Mouse (Mus musculus) forebrain, embryonic 13.5 days (tissue): ENCODE data around the gene Tcf20. TPM values are rescaled to one million over a fixed set of nuclear protein-coding genes. Genes with fewer than 3 reads are reported as not detected.

Source experiments
- ATAC-seq: fragments of 200-750 bp; cut with Nextera tagmentation; 2 replicates; pipeline ENCODE4 v1.8.0; 2017
- H3K27ac ChIP-seq: fragments of 300-500 bp; sonication (generic); 2 replicates; pipeline ENCODE4 v1.5.1; 2015; ENCODE audit warnings: inconsistent platforms, mild to moderate bottlenecking, moderate library complexity
- H3K27me3 ChIP-seq: fragments of 300-500 bp; sonication (generic); 2 replicates; pipeline ENCODE4 v1.6.1; 2015; ENCODE audit warnings: mild to moderate bottlenecking, inconsistent platforms
- H3K36me3 ChIP-seq: fragments of 300-500 bp; sonication (generic); 2 replicates; pipeline ENCODE4 v1.6.1; 2015; ENCODE audit warnings: mild to moderate bottlenecking, inconsistent platforms; ENCODE audit not compliant: poor library complexity, severe bottlenecking
- H3K4me1 ChIP-seq: fragments of 300-500 bp; sonication (generic); 2 replicates; pipeline ENCODE4 v1.6.1; 2015; ENCODE audit warnings: inconsistent platforms
- H3K4me2 ChIP-seq: fragments of 300-500 bp; sonication (generic); 2 replicates; pipeline ENCODE4 v1.6.1; 2015; ENCODE audit warnings: inconsistent platforms, mild to moderate bottlenecking, moderate library complexity
- H3K4me3 ChIP-seq: fragments of 300-500 bp; sonication (generic); 2 replicates; pipeline ENCODE4 v1.5.1; 2015; ENCODE audit warnings: mild to moderate bottlenecking, inconsistent platforms
- H3K9ac ChIP-seq: fragments of 300-500 bp; sonication (generic); 2 replicates; pipeline ENCODE4 v1.6.1; 2015; ENCODE audit warnings: mild to moderate bottlenecking, inconsistent platforms
- H3K9me3 ChIP-seq: fragments of 300-500 bp; sonication (generic); replicated peaks from 2 replicates; pipeline ENCODE4 v1.6.1; 2016; ENCODE audit warnings: inconsistent platforms
- WGBS: fragments of 180-500 bp; shearing (Covaris S2); methylation state at CpG from one replicate; pipeline ENCODE4 v1.1.7; 2015; 5-methylcytosine and 5-hydroxymethylcytosine counted together
- polyA plus RNA-seq: library from polyadenylated mRNA; unstranded; fragments of >200 nt; fragmentation: Nextera tagmentation; extraction: Ambion mirVana; gene quantifications from 2 replicates; pipeline ENCODE4 v1.2.1, GENCODE M21; 2015

Gene Tcf20
- polyA plus RNA-seq, 1 experiment from 2014 or later = 15.3 TPM

DNA sequence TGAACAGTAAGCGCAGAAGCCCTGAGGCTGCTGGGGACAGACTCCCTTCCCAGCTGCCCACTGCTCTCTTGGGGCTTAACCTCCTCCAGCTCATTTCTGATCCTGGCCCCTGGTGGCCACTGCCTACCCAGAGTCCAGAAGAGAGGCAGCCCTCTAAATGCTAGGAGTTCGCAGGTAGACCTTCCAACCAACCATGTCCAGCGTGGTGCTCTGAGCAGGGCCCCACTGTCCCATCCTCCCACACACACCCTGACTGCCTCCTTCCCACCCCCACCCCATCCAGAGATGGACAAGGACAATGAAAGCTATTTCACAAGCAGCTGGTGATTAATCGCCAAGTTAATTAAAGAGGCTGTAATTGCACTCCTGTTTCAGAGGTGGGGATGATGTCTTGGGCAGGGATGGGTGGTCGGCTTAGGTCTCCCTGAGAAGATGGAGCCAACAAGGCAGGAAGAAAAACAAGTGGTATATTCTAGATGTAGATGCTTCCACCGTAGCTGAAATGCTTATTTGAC lies 1.6 kb upstream of the Tcf20 start:
- peaks cover 24% of the 10 kb centered on the region for H3K27me3 ChIP-seq
- no peak overlapping the region; the same call in 1 of the 2 replicates for H3K27ac ChIP-seq
- WGBS = 36% methylated on average over 6 of the region's 6 CpGs
- no peaks in the 10 kb centered on the region for H3K36me3 ChIP-seq
- H3K9ac ChIP-seq = no peak overlapping the region
- ATAC-seq = no peak
- H3K4me2 ChIP-seq = peak overlapping the region; percentile 14; the same call in 1 of the 2 replicates
- H3K4me1 ChIP-seq = peaks cover 79% of the 10 kb centered on the region
- H3K4me3 ChIP-seq = no peak overlapping the region
- H3K9me3 ChIP-seq = no peaks in the 10 kb centered on the region

DNA sequence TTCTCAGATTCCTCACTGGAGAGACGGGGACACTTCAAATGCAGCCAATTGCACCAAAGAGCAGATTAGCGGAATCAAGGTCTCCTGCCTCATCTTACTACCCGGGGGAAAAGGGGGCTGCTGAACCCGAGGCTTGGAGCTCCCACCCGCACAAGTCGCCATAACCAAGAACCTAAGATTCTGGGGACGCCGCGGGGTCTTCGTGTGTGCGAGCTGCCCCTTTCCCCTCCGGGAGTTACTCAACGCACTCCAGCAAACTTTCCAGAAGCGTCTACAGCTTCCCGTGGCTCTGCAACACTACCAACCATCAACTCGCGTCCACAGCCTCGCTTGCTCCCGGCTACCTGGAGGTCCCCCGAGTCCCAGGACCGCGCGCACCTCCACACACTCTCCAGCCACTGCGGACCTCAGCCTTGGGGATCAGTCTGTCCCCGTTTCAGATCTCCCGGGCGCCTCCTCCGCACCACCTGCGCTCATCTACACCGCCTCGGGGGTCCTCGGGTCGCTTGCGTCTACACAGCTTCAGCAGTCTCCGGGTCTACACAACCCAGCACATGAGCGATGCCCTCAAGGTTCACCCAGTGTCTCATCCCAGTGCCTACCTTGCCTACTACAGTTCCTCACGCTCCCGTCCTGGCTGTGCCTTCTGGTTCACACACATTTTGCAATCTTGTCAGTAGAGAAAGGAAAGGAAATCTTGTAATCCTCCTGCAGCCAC lies 499 bp downstream of the Tcf20 start:
- H3K9ac ChIP-seq = peak overlapping the region; percentile 71
- peak overlapping the region; percentile 49 for H3K4me3 ChIP-seq
- H3K27me3 ChIP-seq = peaks cover 24% of the 10 kb centered on the region
- peaks cover 89% of the 10 kb centered on the region for H3K4me1 ChIP-seq
- WGBS = under 1% methylated on average over 38 of the region's 38 CpGs
- 0 out of 2 replicates have a peak overlapping the region, but pooled peaks have one; percentile 61 for H3K27ac ChIP-seq
- H3K9me3 ChIP-seq = no peaks in the 10 kb centered on the region
- ATAC-seq = no peak
- H3K4me2 ChIP-seq = peak overlapping the region; percentile 90
- no peaks in the 10 kb centered on the region for H3K36me3 ChIP-seq

DNA sequence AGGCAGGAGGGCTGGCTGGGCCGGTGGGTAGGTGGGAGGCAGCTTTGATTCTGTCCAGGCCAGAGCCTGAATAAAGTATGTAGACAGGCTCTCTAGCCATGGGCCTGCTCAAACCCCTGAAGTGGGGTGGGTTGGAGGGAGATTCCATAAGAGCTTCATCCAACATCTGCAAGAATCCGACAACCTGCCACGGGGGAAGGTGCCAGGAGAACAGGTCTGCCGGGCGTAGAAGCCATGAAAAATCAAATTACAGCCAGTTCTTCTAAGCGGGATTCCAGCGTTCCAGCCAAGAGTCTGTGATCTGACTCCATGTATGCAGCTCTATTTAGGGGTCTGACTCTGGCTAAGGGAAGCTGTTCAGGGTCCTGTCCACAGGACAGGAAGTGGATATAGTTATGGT lies 3.1 kb downstream of the Tcf20 start:
- peak overlapping the region; percentile 43; the same call in 1 of the 2 replicates for H3K9ac ChIP-seq
- H3K9me3 ChIP-seq = no peaks in the 10 kb centered on the region
- 56% methylated on average over 7 of the region's 7 CpGs for WGBS
- peak overlapping the region; percentile 94 for H3K27ac ChIP-seq
- no peaks in the 10 kb centered on the region for H3K36me3 ChIP-seq
- peaks cover 27% of the 10 kb centered on the region for H3K27me3 ChIP-seq
- ATAC-seq = no peak
- no peak overlapping the region for H3K4me3 ChIP-seq
- peak overlapping the region; percentile 90 for H3K4me2 ChIP-seq
- peaks cover 92% of the 10 kb centered on the region for H3K4me1 ChIP-seq

DNA sequence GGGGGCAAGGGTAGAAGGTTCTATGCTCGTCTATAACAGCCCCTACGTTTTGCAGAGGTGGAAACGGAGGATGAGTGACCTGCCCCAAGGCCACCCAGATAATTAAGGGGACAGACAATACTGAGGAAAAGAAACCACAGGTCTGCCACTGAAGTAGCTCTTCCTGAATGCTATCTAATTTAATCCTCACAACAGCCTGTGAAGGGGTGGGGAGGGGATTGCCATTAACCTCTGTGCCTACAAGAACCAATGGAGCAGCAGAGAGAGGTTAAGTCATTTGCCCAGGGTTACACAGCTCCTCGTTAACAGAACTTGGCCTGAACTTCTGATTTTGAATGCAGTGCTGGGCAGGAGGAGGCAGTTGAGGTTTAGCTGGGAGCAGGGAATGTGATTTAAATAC lies 3.6 kb downstream of the Tcf20 start:
- H3K27ac ChIP-seq = peak overlapping the region; percentile 94
- peaks cover 89% of the 10 kb centered on the region for H3K4me1 ChIP-seq
- H3K4me2 ChIP-seq = peak overlapping the region; percentile 90
- no peaks in the 10 kb centered on the region for H3K36me3 ChIP-seq
- 0 out of 2 replicates have a peak, but pooled peaks have one; percentile 4 for ATAC-seq
- peak overlapping the region; percentile 43 for H3K9ac ChIP-seq
- H3K27me3 ChIP-seq = peaks cover 26% of the 10 kb centered on the region
- no peak overlapping the region for H3K4me3 ChIP-seq
- H3K9me3 ChIP-seq = no peaks in the 10 kb centered on the region
- 8% methylated on average over 4 of the region's 4 CpGs for WGBS

DNA sequence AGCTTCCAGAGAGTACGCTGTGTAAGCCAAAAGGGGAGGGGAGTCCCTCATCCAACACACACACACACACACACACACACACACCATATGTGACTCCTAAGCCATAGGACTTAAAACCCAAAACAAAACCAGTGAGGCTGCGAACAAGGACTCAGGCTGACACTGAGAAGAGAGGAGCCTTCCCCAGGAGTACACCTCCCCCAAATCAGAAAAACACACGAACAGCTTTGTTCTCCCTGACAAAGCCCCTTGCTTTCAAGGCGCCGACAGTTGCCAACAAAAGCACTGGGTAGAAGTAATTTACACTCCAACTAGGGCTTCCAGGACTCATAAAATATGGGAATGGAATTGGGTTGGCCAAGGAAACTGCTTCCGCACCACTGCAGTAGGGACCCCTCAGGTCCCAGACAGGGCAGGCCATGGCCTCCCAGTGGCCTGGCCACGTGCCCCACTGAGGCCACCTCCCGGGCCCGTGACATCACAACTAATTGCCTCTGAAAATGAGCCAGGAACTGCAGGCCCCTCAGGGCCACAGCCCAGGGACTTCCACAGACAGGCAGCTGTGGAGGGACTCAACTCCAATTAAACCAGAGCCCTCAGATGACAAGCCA lies 4.2 kb downstream of the Tcf20 start:
- peak overlapping the region; percentile 90 for H3K4me2 ChIP-seq
- H3K9me3 ChIP-seq = no peaks in the 10 kb centered on the region
- H3K27ac ChIP-seq = peak overlapping the region; percentile 94
- H3K4me3 ChIP-seq = no peak overlapping the region; the same call in 1 of the 2 replicates
- peaks cover 22% of the 10 kb centered on the region for H3K27me3 ChIP-seq
- ATAC-seq = peak; percentile 72
- H3K9ac ChIP-seq = peak overlapping the region; percentile 43
- WGBS = 5% methylated on average over 9 of the region's 9 CpGs
- no peaks in the 10 kb centered on the region for H3K36me3 ChIP-seq
- peaks cover 83% of the 10 kb centered on the region for H3K4me1 ChIP-seq

DNA sequence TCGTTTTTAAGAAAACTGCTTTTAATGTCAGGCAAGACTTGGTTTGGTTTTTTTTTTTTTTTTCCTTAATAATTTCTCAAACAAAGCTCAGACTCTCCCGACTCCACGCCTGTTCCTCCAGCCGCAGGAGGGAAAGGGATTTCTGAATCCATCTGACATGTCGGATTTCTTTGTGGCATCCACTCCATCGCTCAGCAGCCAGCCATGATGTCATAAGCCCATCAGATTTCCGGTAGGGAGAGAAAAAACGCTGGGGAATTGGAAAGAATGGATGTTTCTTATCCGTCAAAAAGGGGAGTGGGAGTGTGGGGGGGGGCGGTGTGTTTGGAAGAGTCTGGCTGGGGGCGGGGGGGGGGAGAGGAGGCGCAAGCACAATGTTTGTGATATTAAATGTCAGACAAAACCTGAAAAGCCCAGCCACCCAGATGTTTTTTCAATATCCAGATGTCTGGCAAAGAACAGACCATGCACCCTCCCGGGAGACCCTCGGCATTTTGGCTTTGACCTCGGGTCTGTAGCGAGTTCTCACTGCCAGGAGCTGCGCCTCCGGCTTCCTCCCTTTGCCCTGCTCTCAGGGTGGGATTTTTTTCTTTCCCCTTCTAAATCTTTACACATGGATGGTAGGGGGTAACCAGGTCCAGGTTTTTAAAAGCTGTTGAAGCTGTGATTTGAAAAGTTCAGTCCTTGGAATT lies 4.8 kb downstream of the Tcf20 start:
- Histone ChIP-seq H3K4me3 (peak overlapping the region; percentile 17), H3K36me3 (no peaks in the 10 kb centered on the region), H3K9me3 (no peaks in the 10 kb centered on the region), H3K9ac (peak overlapping the region; percentile 43), H3K4me1 (peaks cover 77% of the 10 kb centered on the region), H3K27ac (peak overlapping the region; percentile 94), H3K4me2 (peak overlapping the region; percentile 90), H3K27me3 (peaks cover 22% of the 10 kb centered on the region)
- peak; percentile 17; the same call in 1 of the 2 replicates for ATAC-seq
- 2% methylated on average over 18 of the region's 18 CpGs for WGBS

DNA sequence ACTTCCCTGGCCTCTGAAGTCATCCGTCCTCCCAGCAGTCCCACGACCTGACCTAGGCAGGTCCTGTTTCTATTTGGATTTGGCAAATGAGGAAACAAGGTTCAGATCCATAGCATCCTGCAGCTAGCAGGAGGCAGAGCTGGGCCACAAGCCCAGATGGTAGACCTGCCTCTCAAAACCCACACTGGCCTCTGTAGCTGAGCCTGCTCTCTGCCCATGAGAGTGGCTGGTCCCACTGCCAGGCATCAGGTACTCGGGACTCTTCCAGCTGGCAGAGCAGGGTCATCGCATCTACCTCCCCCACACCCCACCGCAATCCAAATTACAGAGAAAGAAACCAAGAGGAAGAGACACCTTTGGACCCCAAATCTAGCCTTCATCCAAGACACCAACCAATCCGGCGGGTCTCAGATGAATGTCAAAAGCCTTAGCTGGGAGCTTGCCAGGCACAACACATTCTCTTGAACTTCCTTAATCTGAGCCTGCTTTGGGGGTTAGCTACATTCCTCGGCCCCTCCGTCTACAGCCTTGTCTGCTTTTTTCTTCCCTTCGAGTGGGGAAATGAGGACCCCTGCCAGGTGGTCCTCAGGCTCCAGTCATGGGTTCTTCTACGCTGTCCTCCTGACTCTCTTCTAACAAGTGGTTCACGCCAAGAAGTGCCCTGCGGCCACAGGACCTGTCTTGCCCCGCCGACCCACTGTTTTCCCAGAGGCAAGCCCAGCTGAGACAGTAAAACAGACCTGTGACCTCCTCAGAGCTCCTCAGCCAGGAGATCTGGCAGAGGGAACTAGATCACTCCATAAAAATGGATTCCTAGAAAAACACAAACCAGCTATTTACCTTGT lies 5.8 kb downstream of the Tcf20 start:
- no peak overlapping the region for H3K4me3 ChIP-seq
- ATAC-seq = no peak
- peak overlapping the region; percentile 90 for H3K4me2 ChIP-seq
- H3K9ac ChIP-seq = peak overlapping the region; percentile 43
- peaks cover 67% of the 10 kb centered on the region for H3K4me1 ChIP-seq
- H3K27me3 ChIP-seq = peaks cover 21% of the 10 kb centered on the region
- 30% methylated on average over 15 of the region's 15 CpGs for WGBS
- H3K36me3 ChIP-seq = no peaks in the 10 kb centered on the region
- peak overlapping the region; percentile 94 for H3K27ac ChIP-seq
- H3K9me3 ChIP-seq = no peaks in the 10 kb centered on the region

DNA sequence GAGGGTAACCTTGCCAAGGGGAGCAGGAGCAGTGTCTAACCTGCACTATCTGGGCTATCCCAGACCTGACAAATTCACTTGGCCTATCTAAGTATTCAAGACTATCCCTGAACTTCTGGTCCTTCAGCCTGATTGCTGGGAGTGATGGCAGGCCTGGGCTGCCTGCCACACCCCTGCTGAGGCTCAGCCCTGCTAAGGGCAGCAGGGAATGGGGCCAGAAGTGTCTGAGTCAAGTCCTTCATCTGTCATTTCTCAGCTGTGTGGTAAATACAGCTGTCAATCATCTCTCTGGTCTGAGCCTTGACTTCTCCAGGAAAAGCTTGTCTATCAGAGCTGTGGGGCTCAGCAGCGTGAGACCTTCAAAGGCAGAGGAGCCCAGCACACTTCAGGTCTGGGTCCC lies 8.1 kb downstream of the Tcf20 start:
- WGBS = 68% methylated on average over 1 of the region's 1 CpGs

DNA sequence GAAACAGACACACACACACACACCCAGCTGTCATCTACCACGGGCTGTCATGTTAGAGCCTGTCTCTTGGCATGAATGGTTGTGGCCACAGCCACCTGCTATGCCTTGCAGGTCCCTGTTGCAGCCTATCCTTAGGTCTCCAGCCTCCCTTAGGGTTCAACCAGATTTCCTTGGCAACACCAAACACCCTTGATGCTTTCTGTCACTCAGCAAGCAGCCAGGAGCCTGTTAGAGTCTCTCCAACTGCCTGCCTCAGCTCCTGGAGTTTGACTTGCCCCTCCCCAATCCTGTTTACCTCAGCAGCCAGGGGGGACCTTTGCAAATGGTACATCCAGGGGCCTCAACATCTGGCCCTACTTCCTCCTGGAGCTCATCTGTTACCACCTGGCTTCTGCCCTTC lies 13.2 kb downstream of the Tcf20 start:
- Histone ChIP-seq H3K27me3 (no peaks in the 10 kb centered on the region; the same call in 1 of the 2 replicates), H3K9ac (no peak overlapping the region), H3K36me3 (no peaks in the 10 kb centered on the region), H3K4me3 (no peak overlapping the region), H3K27ac (no peak overlapping the region), H3K9me3 (no peaks in the 10 kb centered on the region), H3K4me1 (peaks cover 26% of the 10 kb centered on the region), H3K4me2 (no peak overlapping the region)
- WGBS = 100% methylated on average over 1 of the region's 1 CpGs
- no peak for ATAC-seq

More for the DNA sequence above, 8.1 kb downstream of the Tcf20 start:
- Histone ChIP-seq H3K4me1 (peaks cover 61% of the 10 kb centered on the region), H3K27me3 (peaks cover 9% of the 10 kb centered on the region; the same call in 1 of the 2 replicates), H3K4me2 (no peak overlapping the region), H3K27ac (no peak overlapping the region), H3K36me3 (no peaks in the 10 kb centered on the region), H3K9me3 (no peaks in the 10 kb centered on the region), H3K9ac (no peak overlapping the region), H3K4me3 (no peak overlapping the region)
- ATAC-seq = no peak

DNA sequence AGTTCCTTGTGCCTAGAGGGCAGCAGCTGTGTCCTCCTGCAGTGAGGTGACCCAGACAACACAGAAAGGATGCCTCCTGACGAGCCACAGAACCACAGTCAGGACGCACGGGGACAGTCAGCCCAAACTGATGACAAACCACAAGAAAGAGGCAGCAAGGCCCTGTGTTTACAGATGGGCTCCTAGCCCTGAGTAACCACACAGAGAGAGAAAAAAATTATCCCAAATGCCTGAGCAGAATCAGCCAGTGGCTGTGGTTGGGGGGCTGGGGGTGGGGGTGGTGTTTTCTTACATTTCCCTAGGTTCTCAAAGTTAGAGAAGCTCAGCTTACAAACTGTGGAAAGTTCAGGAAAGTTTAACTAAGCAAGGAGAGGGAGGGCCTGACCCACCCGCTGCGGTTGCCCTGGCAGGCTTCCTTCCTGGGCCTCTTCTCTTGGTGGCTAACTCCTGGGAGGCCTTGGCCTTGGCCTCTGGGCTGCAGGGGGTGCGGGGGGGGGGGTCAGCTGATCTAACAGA lies 18.4 kb downstream of the Tcf20 start:
- ATAC-seq = no peak
- H3K27me3 ChIP-seq = peaks cover 14% of the 10 kb centered on the region
- no peak overlapping the region for H3K4me3 ChIP-seq
- no peaks in the 10 kb centered on the region for H3K36me3 ChIP-seq
- peaks cover 53% of the 10 kb centered on the region for H3K4me1 ChIP-seq
- H3K9ac ChIP-seq = no peak overlapping the region
- H3K4me2 ChIP-seq = no peak overlapping the region
- peak overlapping the region; percentile 91 for H3K27ac ChIP-seq
- WGBS = 31% methylated on average over 6 of the region's 6 CpGs
- no peaks in the 10 kb centered on the region for H3K9me3 ChIP-seq

DNA sequence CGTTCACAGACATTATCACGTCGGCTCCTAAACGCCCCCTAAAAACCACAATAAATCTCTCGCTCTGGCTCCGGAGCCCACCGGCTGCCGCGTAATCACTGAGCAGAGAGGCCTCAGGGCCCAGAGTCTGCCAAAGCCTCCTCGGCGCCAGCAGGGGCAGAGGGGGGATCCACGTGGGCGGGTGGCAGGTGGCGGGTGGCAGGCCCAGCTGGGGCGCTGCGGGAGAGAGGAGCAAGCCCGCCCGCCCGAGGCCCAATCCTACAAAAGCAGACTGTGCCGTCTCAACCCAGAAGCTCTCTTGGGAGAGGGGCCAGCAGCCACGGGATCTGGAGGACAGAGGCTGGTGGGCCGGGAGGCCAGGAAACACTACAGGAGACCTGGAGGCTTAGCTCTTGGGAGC lies 19.2 kb downstream of the Tcf20 start:
- 0% methylated on average over 22 of the region's 22 CpGs for WGBS
- peaks cover 14% of the 10 kb centered on the region for H3K27me3 ChIP-seq
- H3K4me1 ChIP-seq = peaks cover 57% of the 10 kb centered on the region
- no peaks in the 10 kb centered on the region for H3K36me3 ChIP-seq
- H3K4me2 ChIP-seq = peak overlapping the region; percentile 57
- H3K9me3 ChIP-seq = no peaks in the 10 kb centered on the region
- H3K9ac ChIP-seq = peak overlapping the region; percentile 56
- H3K27ac ChIP-seq = peak overlapping the region; percentile 91
- peak; percentile 91 for ATAC-seq
- peak overlapping the region; percentile 17 for H3K4me3 ChIP-seq
